Mouse (Mus musculus) gastrocnemius, postnatal 10 days (tissue): Measurements from ENCODE around the gene Cox16. TPM values are rescaled to one million over a fixed set of nuclear protein-coding genes. Genes with fewer than 3 reads are reported as not detected.

ENCODE experiments used
- DNase-seq: peaks from one replicate; pipeline ENCODE4 v3.0.0; 2021; ENCODE audit warnings: mixed read lengths
- total RNA-seq, 2 experiments: library from RNA; stranded (reverse); gene quantifications; 2 replicates each; pipeline ENCODE4 v1.2.3; 2021

The Cox16 gene
- total RNA-seq, 2 experiments from 2014 or later, result 73.1 to 96.1 TPM

DNA sequence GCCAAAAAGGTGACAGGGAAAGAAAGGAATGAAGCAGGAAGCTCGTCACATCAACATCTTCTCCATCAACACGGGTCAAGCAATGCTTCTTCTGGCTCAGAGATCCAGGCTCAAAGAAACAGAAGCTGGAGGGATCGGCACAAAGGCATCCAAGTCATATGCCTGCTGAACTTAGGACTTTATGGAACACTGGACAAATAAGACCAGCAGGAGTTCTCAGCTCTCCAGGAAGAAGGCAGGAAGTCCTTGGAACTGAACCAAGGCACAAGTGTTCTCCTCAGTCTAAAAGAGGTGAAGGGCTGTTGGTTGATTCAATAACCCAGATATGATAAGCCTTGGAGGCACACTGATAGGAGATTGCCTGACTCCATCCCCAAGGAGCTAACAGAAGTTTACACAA lies 159.9 kb downstream of the Cox16 start:
- no peak for DNase-seq

DNA sequence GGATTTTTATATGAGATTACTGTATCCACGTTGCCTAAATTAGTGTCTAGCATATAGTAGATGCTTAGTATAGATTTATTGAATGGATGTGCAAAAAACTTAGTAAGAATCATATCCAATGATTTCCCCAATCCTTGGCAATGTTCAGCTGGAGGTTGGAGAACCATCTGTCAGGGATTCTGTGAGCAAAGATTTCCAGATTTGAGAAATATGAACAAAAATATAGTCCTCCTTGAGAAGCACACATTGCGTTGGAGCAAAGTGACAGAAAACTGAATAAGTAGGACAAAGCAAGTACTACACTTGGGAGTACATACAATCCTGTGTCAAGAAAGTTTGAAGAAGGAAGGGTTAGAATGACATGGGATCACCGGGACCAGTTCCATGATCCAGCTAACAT lies 160.8 kb downstream of the Cox16 start:
- no peak for DNase-seq

GRCm38 (mm10) chr12:81321021-81321420 lies 163.9 kb downstream of the Cox16 start:
- DNase-seq, result no peak

DNA sequence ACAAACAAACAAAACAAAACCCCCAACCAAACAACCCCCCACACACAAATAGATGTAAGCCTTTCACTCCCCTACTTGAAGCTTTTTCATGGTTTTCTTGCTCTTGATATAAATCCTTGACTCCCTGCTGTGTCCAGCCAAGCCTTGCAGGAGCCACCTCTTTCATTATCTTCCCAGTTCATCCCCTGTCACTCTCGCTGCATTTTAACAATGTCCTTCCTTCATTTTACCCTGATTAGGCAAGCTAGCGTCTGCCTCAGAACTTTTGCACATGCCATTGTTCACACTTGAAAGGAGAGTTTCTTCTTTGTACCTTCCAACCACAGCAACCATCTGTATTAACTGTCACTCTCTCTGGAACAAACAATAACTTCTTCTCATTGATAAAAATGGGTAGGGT lies 167.1 kb downstream of the Cox16 start:
- no peak for DNase-seq

DNA sequence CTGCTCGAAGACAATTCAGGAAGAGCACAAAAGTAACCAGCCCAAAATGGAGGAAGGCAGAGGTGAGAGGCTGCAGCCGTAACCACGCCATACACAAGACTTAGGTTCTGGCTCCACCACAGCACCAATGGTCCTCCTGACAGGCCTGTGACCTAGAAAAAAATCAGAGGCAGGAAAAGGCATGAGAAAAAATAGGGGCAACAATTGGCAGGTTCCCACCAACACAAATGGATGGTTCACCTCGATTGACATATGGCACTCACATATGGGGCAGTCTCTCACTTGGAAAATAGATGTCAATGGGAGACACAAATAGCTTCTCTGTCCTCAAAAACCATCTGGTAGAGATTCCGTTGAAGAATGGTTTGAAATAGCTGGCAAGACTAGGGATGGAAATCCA lies 169.0 kb downstream of the Cox16 start:
- no peak for DNase-seq

Other genes starting within 250 kb of the Cox16 start
- gene Slc8a3, start 151.9 kb downstream of the Cox16 start, total RNA-seq, result 10 to 100 TPM; 35.8 to 48.7 TPM
- gene Gm4787, start 105.7 kb downstream of the Cox16 start, total RNA-seq, result under 1 TPM; 0.66 to 0.90 TPM
- 1 to 10 TPM; 1.0 to 1.9 TPM for gene Adam4, start 63.2 kb downstream of the Cox16 start, total RNA-seq
- 10 to 100 TPM; 25.3 to 27.0 TPM for gene Gm20498, start 47.8 kb upstream of the Cox16 start, total RNA-seq
- 10 to 100 TPM; 24.0 to 26.7 TPM for gene Synj2bp, start 47.8 kb upstream of the Cox16 start, total RNA-seq
- under 1 TPM in 1 of 2 experiments, not detected in 1; 0.09 TPM for gene Adam21, start 83.3 kb upstream of the Cox16 start, total RNA-seq
- gene Med6, start 109.9 kb upstream of the Cox16 start, total RNA-seq, result 10 to 100 TPM; 17.7 to 21.0 TPM
- 10 to 100 TPM; 23.1 to 27.7 TPM for gene Ttc9, start 146.1 kb upstream of the Cox16 start, total RNA-seq